Mouse (Mus musculus): ENCODE data around the gene Eif3m.
"Not testable (repeated sequence)": the region's sequence is repeated elsewhere in the genome, so short reads cannot be mapped to it uniquely, and the experiment has no call there.

GRCm38 (mm10) chr2:105025610-105026009, 8.7 kb upstream of the Eif3m start:
- TF ChIP-seq CTCF (IDR thresholded peaks at IDR 0.05; ENCODE audit: control insufficient read depth, insufficient read depth, insufficient replicate concordance, low read depth, low read length); POLR2A (IDR thresholded peaks at IDR 0.05; ENCODE audit: control insufficient read depth, low read depth, low read length): not testable (repeated sequence)
